Mouse (Mus musculus): ENCODE results near the gene Rad51c.

DNA sequence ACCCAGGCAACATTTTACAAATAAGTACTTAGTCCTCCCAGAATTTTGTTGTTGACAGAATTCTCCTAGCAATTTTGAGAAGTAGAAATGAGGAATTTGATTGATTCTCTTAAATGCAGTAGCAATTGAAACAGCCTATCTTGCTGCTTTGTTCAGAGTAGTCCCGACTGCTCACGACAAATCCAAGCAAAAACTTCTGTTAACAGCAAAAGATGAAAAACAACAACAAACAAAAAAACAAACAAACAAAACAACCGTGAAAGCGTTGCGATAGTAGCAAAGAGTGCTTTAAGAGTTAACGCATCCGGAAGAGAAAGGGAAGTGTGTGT, 21.3 kb upstream of the Rad51c start:
- TF ChIP-seq TCF12 (IDR thresholded peaks at IDR 0.05; ENCODE audit: low read depth, low read length) (no peak), CTCF (IDR thresholded peaks at IDR 0.05 in 2 of 3, conservative IDR thresholded peaks at IDR 0.05 in 1 of 3; ENCODE audit: control insufficient read depth in 1 of 3, insufficient read depth in 1 of 3, low read depth in 2 of 3, low read length in 3 of 3, poor library complexity in 1 of 3, severe bottlenecking in 1 of 3) (no peak), ZC3H11A (IDR thresholded peaks at IDR 0.05; ENCODE audit: low read depth, low read length) (no peak), GATA1 (IDR thresholded peaks at IDR 0.05; ENCODE audit: low read depth, low read length) (no peak), ZMIZ1 (IDR thresholded peaks at IDR 0.05; ENCODE audit: low read depth, low read length) (no peak), EP300 (IDR thresholded peaks at IDR 0.05; ENCODE audit: low read depth in 1 of 2, low read length in 2 of 2) (no peak), POLR2AphosphoS5 (IDR thresholded peaks at IDR 0.05; ENCODE audit: borderline replicate concordance, low read depth, low read length) (no peak), POLR2A (IDR thresholded peaks at IDR 0.05; ENCODE audit: control insufficient read depth in 1 of 2, insufficient read depth in 1 of 2, low read depth in 1 of 2, low read length in 2 of 2, poor library complexity in 1 of 2) (no peak), UBTF (IDR thresholded peaks at IDR 0.05; ENCODE audit: borderline replicate concordance, insufficient read depth, low read depth, low read length) (no peak), NRF1 (IDR thresholded peaks at IDR 0.05; ENCODE audit: insufficient read depth, low read depth, low read length, poor library complexity, severe bottlenecking) (no peak), JUND (IDR thresholded peaks at IDR 0.05; ENCODE audit: low read depth, low read length) (no peak)

Data from MEL (cell line).